Comparison of ENCODE assay signal across 11 mouse cellular contexts in genomic region chr2:166549871-166550270, GRCm38 (mm10).
DNase-seq lines count a peak whose midpoint lies in the region; ATAC-seq and TF ChIP-seq lines count a peak whose summit lies in the region.
"Had no signal": no experiment of that assay in that cellular context is flagged by ENCODE, and none has a peak within 500 bp of the region (broad histone marks: within the 10 kb centered on the region; RNA-seq: fewer than 3 reads in every experiment).

No protein-coding gene starts in this region.

- no peaks in the 10 kb centered on the region for H3K9me3 ChIP-seq in forebrain, embryonic 11.5 days (ENCODE audit: control insufficient read depth, low read length)
- H3K9me3 ChIP-seq in hindbrain, postnatal 0 days (ENCODE audit: low read length), result no peaks in the 10 kb centered on the region

- TF ChIP-seq CTCF in hindbrain, postnatal 0 days (IDR thresholded peaks at IDR 0.05; ENCODE audit: low read depth), result no peak
- no peak for TF ChIP-seq CTCF in lung, adult 2 months (IDR thresholded peaks at IDR 0.05; ENCODE audit: insufficient read depth, low read length)

- peak; percentile 70 for DNase-seq in left cerebral cortex, postnatal 4 days
- DNase-seq in left cerebral cortex, postnatal 36 days (ENCODE audit: low spot score in 2 of 2), result no peak
- no peak for DNase-seq in forebrain, embryonic 11.5 days (ENCODE audit: low spot score)
- DNase-seq in hindbrain, postnatal 0 days (ENCODE audit: low spot score), result no peak
- DNase-seq in thymus, postnatal 0 days (ENCODE audit: low spot score), result peak; percentile 65
- no peak for DNase-seq in lung, adult 2 months
- no peak for DNase-seq in gastrocnemius, postnatal 14 days
- DNase-seq: adrenal gland, adult 2 months; cerebellum, adult 8-10 months; kidney, postnatal 4 days had no signal

- ATAC-seq in forebrain, embryonic 11.5 days (replicated peaks; ENCODE audit: low FRiP score), result peak; percentile 32
- ATAC-seq in hindbrain, postnatal 0 days, result peak; percentile 36; the same call in 1 of the 2 replicates
- ATAC-seq in frontal cortex, adult (ENCODE audit: low TSS enrichment), result no peak

- peaks cover 9% of the 10 kb centered on the region for H3K4me1 ChIP-seq in forebrain, embryonic 11.5 days (replicated peaks; ENCODE audit: control insufficient read depth, insufficient read depth, low read length)
- H3K4me1 ChIP-seq in hindbrain, postnatal 0 days (ENCODE audit: insufficient read depth, low read length), result no peaks in the 10 kb centered on the region
- 0 out of 2 replicates have a peak, but pooled peaks cover 3% of the 10 kb centered on the region for H3K4me1 ChIP-seq in lung, adult 2 months (ENCODE audit: control insufficient read depth, insufficient read depth, low read length)

- intact Hi-C loops in left cerebral cortex, postnatal 4 days (cut with DNase I), result loop anchor here (5.0 kb wide), 1 partner anchor 113 kb away; no protein-coding TSS in a partner anchor
- intact Hi-C loops in left cerebral cortex, postnatal 36 days (cut with DNase I), result loop anchor here (5.0 kb wide), 1 partner anchor 113 kb away; no protein-coding TSS in a partner anchor
- intact Hi-C loops in gastrocnemius, postnatal 14 days (cut with DNase I; ENCODE audit: low total_unique reads), result no loop called here

- no peak overlapping the region for H3K4me3 ChIP-seq in forebrain, embryonic 11.5 days (ENCODE audit: low read depth, low read length)
- no peak overlapping the region for H3K4me3 ChIP-seq in hindbrain, postnatal 0 days (ENCODE audit: low read length)
- H3K4me3 ChIP-seq in lung, adult 2 months (replicated peaks; ENCODE audit: extremely low read depth, low read depth, low read length), result no peak overlapping the region

- H3K36me3 ChIP-seq in forebrain, embryonic 11.5 days (ENCODE audit: control insufficient read depth, insufficient read depth, low read length), result no peaks in the 10 kb centered on the region
- H3K36me3 ChIP-seq in hindbrain, postnatal 0 days (ENCODE audit: insufficient read depth, low read length), result no peaks in the 10 kb centered on the region

- 86% methylated on average over 8 of the region's 8 CpGs for WGBS in forebrain, embryonic 11.5 days
- 40% methylated on average over 8 of the region's 8 CpGs for WGBS in hindbrain, postnatal 0 days
- 83% methylated on average over 8 of the region's 8 CpGs for WGBS in lung, adult 2 months

- no peak for TF ChIP-seq POLR2A in lung, adult 2 months (IDR thresholded peaks at IDR 0.05; ENCODE audit: borderline replicate concordance, extremely low read depth, low read depth, low read length)

- H3K27me3 ChIP-seq in forebrain, embryonic 11.5 days (ENCODE audit: control insufficient read depth, insufficient read depth, low read length), result no peaks in the 10 kb centered on the region
- H3K27me3 ChIP-seq in hindbrain, postnatal 0 days (ENCODE audit: insufficient read depth, low read length), result no peaks in the 10 kb centered on the region; the same call in 1 of the 2 replicates

- H3K27ac ChIP-seq in forebrain, embryonic 11.5 days (ENCODE audit: low read depth, low read length), result no peak overlapping the region
- H3K27ac ChIP-seq in hindbrain, postnatal 0 days, result no peak overlapping the region

- H3K9ac ChIP-seq in forebrain, embryonic 11.5 days (ENCODE audit: low read length), result peak overlapping the region; percentile 23; the same call in 1 of the 2 replicates
- no peak overlapping the region for H3K9ac ChIP-seq in hindbrain, postnatal 0 days (replicated peaks; ENCODE audit: low read length)

- no peak overlapping the region for H3K4me2 ChIP-seq in forebrain, embryonic 11.5 days (ENCODE audit: low read depth, low read length, severe bottlenecking)
- no peak overlapping the region for H3K4me2 ChIP-seq in hindbrain, postnatal 0 days (ENCODE audit: low read depth, low read length)

Comparison
In these comparisons a context has a peak if more than half of its experiments do, and no peak if none do; other contexts are left out.
1. DNase-seq: peak in left cerebral cortex, postnatal 4 days (single experiment) and thymus, postnatal 0 days (single experiment); none in left cerebral cortex, postnatal 36 days (0 of 2), forebrain, embryonic 11.5 days (single experiment), hindbrain, postnatal 0 days (single experiment), lung, adult 2 months (single experiment) and gastrocnemius, postnatal 14 days (single experiment).